Mouse (Mus musculus) adipocyte (in vitro differentiated cells): ENCODE data around the gene Rab1b.
"Not testable (repeated sequence)": the region's sequence is repeated elsewhere in the genome, so short reads cannot be mapped to it uniquely, and the experiment has no call there.

Source experiments
- DNase-seq: peaks from one replicate; pipeline ENCODE4 v3.0.0-alpha.2; 2016; ENCODE audit warnings: low spot score

The Rab1b gene

DNA sequence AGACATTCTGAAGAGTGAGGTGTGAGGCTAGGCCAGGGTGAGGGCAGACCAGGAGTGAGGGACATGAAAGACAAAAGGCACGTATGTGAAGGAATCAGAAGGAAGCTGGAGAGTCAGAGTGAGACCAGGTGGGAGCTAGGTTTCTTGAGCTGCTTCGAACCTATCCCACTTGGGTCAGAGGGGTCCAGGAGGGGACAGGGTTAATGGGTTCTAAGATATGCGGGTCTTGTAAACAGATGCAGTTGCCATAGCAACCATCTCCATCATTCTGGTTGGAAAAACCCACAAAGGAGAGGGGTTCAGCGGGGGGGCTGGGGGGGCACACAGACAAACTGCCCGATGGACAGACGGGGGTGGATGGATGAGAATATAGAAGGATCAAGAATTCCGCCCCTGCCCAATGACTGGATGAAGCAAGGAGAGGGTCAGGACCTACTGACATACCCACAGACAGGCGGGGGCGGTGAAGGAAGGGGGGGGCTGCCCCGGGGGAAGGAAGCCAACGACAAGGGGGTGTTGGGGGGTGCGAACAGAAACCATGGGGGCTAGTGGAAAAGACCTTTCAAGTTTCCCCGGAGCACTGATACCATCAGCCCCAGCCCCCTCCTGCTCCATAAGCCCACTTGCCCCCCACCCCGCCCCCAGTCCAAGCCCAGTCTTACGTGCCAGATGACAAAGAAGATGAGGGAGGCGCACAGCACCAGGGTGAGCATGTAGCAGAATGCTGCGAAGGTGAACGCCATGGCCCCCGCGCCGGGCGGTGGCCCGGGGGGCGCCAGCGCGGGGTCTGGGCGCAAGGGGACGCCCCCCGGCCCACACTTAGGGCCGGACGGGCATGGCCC, 9.1 kb downstream of the Rab1b start:
- DNase-seq, result no peak

- DNase-seq, result no peak
Measured at GRCm38 (mm10) chr19:5095887-5096474, 10.9 kb downstream of the Rab1b start.

DNA sequence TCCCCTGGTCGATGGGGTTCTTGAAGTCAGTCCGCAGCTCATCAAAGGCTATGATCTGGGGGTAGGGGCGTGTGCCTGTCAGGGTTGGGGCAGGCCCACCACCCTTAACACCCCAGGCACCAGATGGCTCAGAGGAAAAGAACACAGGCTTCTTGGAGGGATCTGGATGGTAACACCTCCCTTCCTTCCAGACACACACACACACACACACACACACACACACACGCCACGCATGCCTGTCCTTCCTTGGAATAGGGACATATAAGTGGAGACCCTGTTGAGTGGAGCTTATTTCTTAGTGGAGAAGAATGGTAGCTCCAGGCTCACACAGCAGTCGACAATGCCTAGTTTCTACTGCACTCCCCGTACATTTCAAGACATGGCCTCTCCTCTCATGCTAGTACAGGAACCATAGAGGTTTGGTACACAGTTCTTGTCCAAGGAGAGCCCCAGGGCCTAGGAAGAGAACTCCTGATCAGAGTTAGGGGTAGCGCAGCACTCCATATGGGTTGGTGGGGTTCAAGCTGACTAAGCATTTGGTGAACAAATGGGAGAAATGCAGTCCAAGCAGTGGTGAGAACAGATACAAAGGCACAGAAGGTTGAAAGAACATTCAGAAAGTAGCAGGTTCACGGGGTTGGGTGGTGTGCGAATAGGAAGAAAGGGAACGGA, 12.0 kb downstream of the Rab1b start:
- DNase-seq, result no peak

DNA sequence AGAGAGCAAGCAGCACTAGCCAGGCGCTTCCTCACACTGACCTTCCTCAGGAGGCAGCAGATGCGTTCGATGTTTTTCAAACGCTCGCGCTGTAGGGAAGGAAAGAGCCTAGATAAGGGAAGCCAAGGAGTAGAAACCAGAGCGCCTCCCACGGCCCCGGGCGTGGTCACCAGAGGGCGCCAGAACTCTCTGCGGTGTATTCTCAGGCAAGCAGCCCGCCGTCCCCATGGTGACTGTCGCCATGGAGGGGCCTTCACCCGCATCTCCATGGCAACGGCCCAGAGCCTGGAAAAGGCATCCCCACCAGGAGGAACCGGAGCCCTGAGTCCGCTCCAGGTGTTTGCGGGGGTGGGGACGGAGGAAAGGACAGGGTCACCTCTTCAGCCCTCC, 12.6 kb downstream of the Rab1b start:
- peak; percentile 80 for DNase-seq

DNA sequence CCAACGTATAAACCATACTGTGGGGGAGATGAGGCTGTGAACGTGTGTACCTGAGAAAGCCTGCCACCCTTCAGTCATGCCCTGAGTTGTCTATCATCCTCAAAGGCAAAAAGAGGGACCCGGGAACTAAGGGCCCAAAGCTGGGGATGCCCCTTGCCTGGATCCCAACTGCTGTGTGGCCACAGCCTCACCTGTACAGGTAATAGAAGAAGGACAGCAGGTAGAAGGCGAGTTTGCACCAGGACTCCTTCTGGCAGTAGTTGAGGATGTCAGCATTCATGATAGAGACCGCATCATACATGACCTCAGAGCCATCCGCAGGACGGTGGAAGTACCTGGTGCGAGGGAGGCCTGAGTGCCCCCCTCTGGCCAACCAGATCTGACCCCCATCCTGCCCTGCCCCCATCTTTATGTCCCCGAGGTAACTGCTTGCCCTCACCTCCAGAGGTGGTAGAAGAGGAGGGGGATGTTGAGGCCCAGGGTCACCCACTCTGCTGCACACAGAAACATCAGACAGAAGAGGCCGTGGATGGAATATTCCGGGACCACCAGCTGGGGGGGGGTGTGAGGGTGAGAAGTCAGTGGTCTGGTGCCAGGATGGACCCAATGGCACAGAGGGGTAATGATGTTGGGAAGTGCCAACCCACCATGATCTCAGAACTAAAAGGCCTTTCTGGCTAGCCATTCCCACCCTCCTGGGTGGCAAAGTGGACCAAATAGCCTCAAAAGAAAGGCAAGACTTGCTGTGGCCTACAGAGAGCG, 13.2 kb downstream of the Rab1b start:
- no peak for DNase-seq

- DNase-seq, result no peak
Measured at GRCm38 (mm10) chr19:5092083-5092482, 14.8 kb downstream of the Rab1b start.

GRCm38 (mm10) chr19:5089324-5089723, 17.5 kb downstream of the Rab1b start:
- no peak for DNase-seq

DNA sequence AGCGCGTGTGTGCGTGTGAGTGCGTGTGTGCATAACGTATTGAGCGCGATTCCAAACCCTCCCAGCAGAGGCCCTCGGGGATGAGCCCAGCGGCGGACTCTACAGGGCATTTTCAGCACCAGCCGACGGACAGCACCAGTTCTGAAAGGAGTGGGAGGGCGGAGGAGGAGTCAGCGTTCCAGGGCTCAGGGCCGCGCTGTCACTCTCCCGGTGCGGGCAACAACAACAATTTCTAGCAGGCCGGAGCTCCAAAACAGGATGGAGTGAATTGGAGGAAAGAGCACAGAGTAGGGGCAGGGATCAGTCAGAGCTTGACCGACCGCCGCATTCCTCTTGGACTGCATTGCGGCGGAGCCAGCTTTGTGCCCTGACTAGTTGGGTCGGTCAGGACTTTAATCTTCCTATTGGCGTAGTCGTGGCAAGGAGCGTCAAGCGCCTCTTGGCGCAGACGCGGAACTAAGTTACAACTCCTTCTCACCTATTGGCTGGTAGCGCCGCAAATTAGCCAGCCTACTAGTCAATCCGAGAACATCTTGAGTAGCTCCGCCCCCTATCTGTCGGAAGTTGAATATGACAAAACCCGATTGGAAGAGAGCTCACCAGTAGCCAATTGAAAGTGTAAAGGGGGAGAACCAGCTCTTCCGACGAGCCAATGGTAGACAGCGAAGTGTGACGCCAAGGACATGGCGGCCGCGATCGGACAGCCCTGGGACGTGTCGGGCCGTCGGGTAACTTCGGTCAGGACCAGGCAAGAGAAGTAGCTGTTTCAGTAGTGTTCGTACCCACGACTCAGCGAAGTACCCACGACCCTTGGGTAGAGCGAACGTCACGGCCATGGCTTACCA, 18.8 kb downstream of the Rab1b start, which contains the start of gene Yif1a:
TSS of gene Yif1a (plus strand) at position 655 of the 845 bp plus-strand sequence.
- DNase-seq, result peak; percentile 100

DNA sequence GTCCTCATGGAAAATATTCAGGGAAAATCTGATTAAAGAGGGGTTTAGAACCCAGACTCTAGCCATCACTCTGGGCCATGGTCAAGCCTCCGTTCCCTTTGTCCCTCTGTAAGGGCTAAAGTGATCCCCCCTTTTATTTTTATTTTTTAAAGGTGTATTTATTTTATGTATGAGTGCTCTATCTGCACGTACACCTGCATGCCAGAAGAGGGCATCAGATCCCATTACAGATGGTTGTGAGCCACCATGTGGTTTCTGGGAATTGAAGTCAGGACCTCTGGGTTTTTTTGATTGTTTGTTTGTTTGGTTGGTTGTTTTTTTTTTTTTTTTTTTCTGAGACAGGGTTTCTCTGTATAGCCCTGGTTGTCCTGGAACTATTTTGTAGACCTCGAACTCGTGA, 20.3 kb downstream of the Rab1b start:
- DNase-seq, result not testable (repeated sequence)

- no peak for DNase-seq
Measured at GRCm38 (mm10) chr19:5085145-5085863, 21.6 kb downstream of the Rab1b start, which contains the start of gene Tmem151a. Gene Tmem151a, minus strand, starts transcription at chr19:5085531.

DNA sequence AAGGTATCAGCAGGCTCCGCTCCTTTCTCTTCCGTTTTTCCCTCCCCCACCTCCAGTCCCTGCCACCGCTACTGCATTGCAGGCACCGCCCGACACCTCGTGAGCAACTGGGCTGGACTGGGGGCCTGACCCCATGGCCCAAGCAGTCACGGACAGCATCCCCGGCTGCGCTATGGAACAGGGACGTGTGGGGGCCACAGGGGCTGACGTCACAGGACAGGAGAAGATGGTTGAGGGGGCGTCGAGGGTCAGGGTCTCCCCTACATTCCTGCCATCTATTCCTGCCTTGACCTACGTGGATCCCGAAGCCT, 22.1 kb downstream of the Rab1b start:
- DNase-seq, result no peak

- DNase-seq, result no peak
Measured at GRCm38 (mm10) chr19:5083961-5084833, 22.7 kb downstream of the Rab1b start.

- no peak for DNase-seq
Measured at GRCm38 (mm10) chr19:5082596-5082995, 24.3 kb downstream of the Rab1b start.

DNA sequence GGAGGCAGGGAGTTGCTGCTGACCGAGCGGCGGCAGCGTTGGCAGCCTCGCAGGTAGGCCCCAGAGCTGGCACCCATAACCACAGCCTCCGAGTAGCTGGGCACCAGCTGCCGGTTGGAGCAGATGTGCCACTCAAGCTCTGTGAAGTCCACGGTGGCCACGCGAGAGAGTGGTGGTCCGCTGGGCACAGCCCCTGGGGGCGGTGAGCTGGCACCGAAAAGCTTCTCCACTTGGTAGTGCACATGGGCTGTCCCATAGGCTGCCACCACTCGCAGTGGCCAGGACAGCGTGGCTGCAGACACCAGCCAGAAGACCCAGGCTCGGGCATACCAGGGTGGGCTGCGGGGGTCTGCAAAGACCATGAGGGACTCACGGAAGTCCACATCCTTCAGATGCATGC, 24.9 kb downstream of the Rab1b start:
- no peak for DNase-seq

DNA sequence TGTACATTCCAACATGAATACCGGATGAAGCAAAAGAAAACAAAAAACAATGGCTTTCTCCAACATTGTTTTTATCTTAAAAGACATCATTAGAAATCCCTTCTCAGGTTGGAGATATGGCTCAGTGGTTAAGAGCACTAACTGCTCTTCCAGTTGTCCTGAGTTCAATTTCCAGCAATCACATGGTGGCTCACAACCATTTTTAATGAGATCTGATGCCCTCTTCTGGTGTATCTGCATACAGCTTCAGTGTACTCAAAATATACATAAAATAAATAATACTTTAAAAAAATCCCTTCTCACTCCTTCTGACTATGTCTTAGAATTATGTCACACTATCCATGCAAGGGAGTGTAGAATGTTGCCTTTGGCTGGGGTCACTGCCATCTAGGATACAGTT, 27.6 kb downstream of the Rab1b start:
- DNase-seq, result no peak

DNA sequence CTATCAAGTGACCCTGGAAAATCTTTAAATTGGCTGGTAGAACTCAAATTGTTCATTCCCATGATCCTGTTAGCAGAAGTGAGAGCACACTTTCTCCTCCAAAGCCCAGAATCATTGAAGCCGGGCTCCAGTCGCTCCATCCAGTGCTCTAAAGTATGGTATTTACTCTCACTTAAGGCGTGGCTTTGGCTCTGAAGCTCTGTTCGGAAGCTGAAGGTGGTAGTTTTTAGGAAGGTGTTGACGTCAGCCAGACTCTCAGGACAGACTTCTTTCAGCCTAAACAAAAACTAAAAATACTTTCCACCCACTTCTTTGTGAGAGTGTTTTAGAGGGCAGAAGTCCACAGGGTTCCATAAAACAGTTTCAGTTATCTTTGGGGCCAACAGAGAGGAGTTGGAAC, 33.4 kb downstream of the Rab1b start:
- DNase-seq, result no peak

DNA sequence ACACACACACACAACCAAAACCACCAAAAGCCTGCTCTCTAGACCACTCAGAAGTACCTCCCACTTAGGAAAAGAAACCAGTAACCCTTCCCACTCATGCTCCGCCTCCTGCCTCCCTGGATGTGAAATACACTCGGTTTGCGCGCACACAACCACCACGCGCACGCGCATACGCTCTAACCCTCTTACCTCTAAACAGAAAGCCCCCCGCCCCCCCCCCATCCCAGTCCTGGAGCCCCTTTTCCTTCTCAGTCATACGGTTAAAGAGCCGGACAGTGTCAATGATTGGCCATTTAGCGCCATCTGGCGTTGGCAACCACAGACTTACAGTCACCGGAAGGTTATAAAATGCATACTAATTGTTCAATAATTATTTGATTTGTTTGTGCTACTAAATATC, 33.8 kb downstream of the Rab1b start:
- peak; percentile 76 for DNase-seq

DNA sequence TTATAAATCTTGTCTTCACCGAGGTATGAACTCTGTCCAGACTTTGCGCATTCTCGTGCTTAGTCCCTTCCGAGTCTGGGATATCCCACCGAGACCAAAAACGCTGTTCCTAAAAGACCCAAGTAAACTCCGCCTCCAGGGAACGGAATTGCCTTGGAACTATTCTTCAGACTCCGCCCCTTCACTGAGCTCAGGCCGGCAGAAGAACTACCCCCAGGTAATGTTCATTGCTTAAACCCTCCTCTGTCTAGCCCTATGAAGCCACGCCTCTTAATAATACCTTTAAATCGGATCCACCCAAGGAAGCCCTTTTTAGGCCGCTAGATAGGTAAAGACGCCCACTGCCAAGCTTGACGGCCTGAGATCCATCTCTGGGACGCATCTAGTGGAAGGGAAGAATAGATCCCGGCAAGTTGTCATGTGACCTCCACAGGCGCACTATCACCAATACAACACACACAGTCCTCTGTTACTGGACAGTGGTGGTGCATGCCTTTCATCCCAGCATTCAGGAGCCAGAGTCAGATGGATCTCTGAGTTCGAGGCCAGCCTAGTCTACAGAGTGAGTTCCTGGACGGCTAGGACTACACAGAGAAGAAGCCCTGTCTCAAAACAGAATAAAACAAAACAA, 34.4 kb downstream of the Rab1b start:
- DNase-seq, result peak; percentile 75
